Mouse (Mus musculus): ENCODE data around the gene Itga1. TPM values are rescaled to one million over a fixed set of nuclear protein-coding genes. Genes with fewer than 3 reads are reported as not detected.

Itga1 gene
- polyA plus RNA-seq, 1 experiment from 2014 or later, result 32.2 TPM

GRCm38 (mm10) chr13:115102754-115103153 is 990 bp upstream of the Itga1 start:
- no peak overlapping the region for H3K4me3 ChIP-seq (ENCODE audit: low read length)
- 0 out of 2 replicates have a peak overlapping the region, but pooled peaks have one; percentile 43 for H3K27ac ChIP-seq (ENCODE audit: low read length)
- peak overlapping the region; percentile 70 for H3K4me2 ChIP-seq (replicated peaks; ENCODE audit: low read depth, low read length)
- no peaks in the 10 kb centered on the region for H3K27me3 ChIP-seq (ENCODE audit: insufficient read depth, low read length)
- no peaks in the 10 kb centered on the region for H3K9me3 ChIP-seq (ENCODE audit: low read length)
- H3K4me1 ChIP-seq (ENCODE audit: insufficient read depth, low read length), result peaks cover 18% of the 10 kb centered on the region
- no peak for ATAC-seq (ENCODE audit: low FRiP score, low TSS enrichment)
- no peak overlapping the region; the same call in 1 of the 2 replicates for H3K9ac ChIP-seq (replicated peaks; ENCODE audit: low read length)
- WGBS, result 97% methylated on average over 2 of the region's 2 CpGs
- no peaks in the 10 kb centered on the region for H3K36me3 ChIP-seq (ENCODE audit: insufficient read depth, low read length)

- WGBS, result 28% methylated on average over 11 of the region's 11 CpGs
- H3K9me3 ChIP-seq (ENCODE audit: low read length), result no peaks in the 10 kb centered on the region
- H3K27me3 ChIP-seq (ENCODE audit: insufficient read depth, low read length), result no peaks in the 10 kb centered on the region
- peaks cover 23% of the 10 kb centered on the region for H3K4me1 ChIP-seq (ENCODE audit: insufficient read depth, low read length)
- H3K4me3 ChIP-seq (ENCODE audit: low read length), result peak overlapping the region; percentile 82
- H3K9ac ChIP-seq (replicated peaks; ENCODE audit: low read length), result peak overlapping the region; percentile 89
- no peaks in the 10 kb centered on the region for H3K36me3 ChIP-seq (ENCODE audit: insufficient read depth, low read length)
- H3K4me2 ChIP-seq (replicated peaks; ENCODE audit: low read depth, low read length), result peak overlapping the region; percentile 70
- no peak for ATAC-seq (ENCODE audit: low FRiP score, low TSS enrichment)
- peak overlapping the region; percentile 95 for H3K27ac ChIP-seq (ENCODE audit: low read length)
Measured at GRCm38 (mm10) chr13:115100381-115101177, 1.2 kb downstream of the Itga1 start.

GRCm38 (mm10) chr13:115099381-115099780 is 2.4 kb downstream of the Itga1 start:
- Histone ChIP-seq H3K4me3 (ENCODE audit: low read length) (peak overlapping the region; percentile 82), H3K36me3 (ENCODE audit: insufficient read depth, low read length) (no peaks in the 10 kb centered on the region), H3K9me3 (ENCODE audit: low read length) (no peaks in the 10 kb centered on the region), H3K4me1 (ENCODE audit: insufficient read depth, low read length) (peaks cover 27% of the 10 kb centered on the region), H3K9ac (replicated peaks; ENCODE audit: low read length) (no peak overlapping the region), H3K4me2 (replicated peaks; ENCODE audit: low read depth, low read length) (peak overlapping the region; percentile 70), H3K27me3 (ENCODE audit: insufficient read depth, low read length) (no peaks in the 10 kb centered on the region), H3K27ac (ENCODE audit: low read length) (no peak overlapping the region)
- 59% methylated on average over 9 of the region's 9 CpGs for WGBS
- ATAC-seq (ENCODE audit: low FRiP score, low TSS enrichment), result no peak

GRCm38 (mm10) chr13:115098227-115098626 is 3.5 kb downstream of the Itga1 start:
- peaks cover 27% of the 10 kb centered on the region for H3K4me1 ChIP-seq (ENCODE audit: insufficient read depth, low read length)
- H3K9me3 ChIP-seq (ENCODE audit: low read length), result no peaks in the 10 kb centered on the region
- H3K9ac ChIP-seq (replicated peaks; ENCODE audit: low read length), result no peak overlapping the region
- H3K4me3 ChIP-seq (ENCODE audit: low read length), result no peak overlapping the region
- no peaks in the 10 kb centered on the region for H3K36me3 ChIP-seq (ENCODE audit: insufficient read depth, low read length)
- H3K27ac ChIP-seq (ENCODE audit: low read length), result no peak overlapping the region
- ATAC-seq (ENCODE audit: low FRiP score, low TSS enrichment), result no peak
- 62% methylated on average over 3 of the region's 3 CpGs for WGBS
- 0 out of 2 replicates have a peak overlapping the region, but pooled peaks have one; percentile 20 for H3K4me2 ChIP-seq (replicated peaks; ENCODE audit: low read depth, low read length)
- no peaks in the 10 kb centered on the region for H3K27me3 ChIP-seq (ENCODE audit: insufficient read depth, low read length)

GRCm38 (mm10) chr13:115096965-115097364 is 4.8 kb downstream of the Itga1 start:
- H3K27me3 ChIP-seq (ENCODE audit: insufficient read depth, low read length), result no peaks in the 10 kb centered on the region
- 58% methylated on average over 5 of the region's 5 CpGs for WGBS

GRCm38 (mm10) chr13:115096216-115096615 is 5.5 kb downstream of the Itga1 start:
- WGBS, result 35% methylated on average over 2 of the region's 2 CpGs
- no peak for ATAC-seq (ENCODE audit: low FRiP score, low TSS enrichment)
- Histone ChIP-seq H3K4me2 (replicated peaks; ENCODE audit: low read depth, low read length) (no peak overlapping the region), H3K4me1 (ENCODE audit: insufficient read depth, low read length) (peaks cover 27% of the 10 kb centered on the region), H3K4me3 (ENCODE audit: low read length) (no peak overlapping the region), H3K36me3 (ENCODE audit: insufficient read depth, low read length) (no peaks in the 10 kb centered on the region), H3K27me3 (ENCODE audit: insufficient read depth, low read length) (no peaks in the 10 kb centered on the region), H3K27ac (ENCODE audit: low read length) (no peak overlapping the region), H3K9ac (replicated peaks; ENCODE audit: low read length) (no peak overlapping the region), H3K9me3 (ENCODE audit: low read length) (no peaks in the 10 kb centered on the region)

More at GRCm38 (mm10) chr13:115096965-115097364, 4.8 kb downstream of the Itga1 start:
- Histone ChIP-seq H3K36me3 (ENCODE audit: insufficient read depth, low read length) (no peaks in the 10 kb centered on the region), H3K4me3 (ENCODE audit: low read length) (no peak overlapping the region), H3K4me2 (replicated peaks; ENCODE audit: low read depth, low read length) (no peak overlapping the region), H3K9me3 (ENCODE audit: low read length) (no peaks in the 10 kb centered on the region), H3K9ac (replicated peaks; ENCODE audit: low read length) (no peak overlapping the region), H3K27ac (ENCODE audit: low read length) (no peak overlapping the region), H3K4me1 (ENCODE audit: insufficient read depth, low read length) (peaks cover 24% of the 10 kb centered on the region)
- ATAC-seq (ENCODE audit: low FRiP score, low TSS enrichment), result no peak

- ATAC-seq (ENCODE audit: low FRiP score, low TSS enrichment), result no peak
- no peak overlapping the region for H3K4me3 ChIP-seq (ENCODE audit: low read length)
- H3K9me3 ChIP-seq (ENCODE audit: low read length), result no peaks in the 10 kb centered on the region
- peaks cover 29% of the 10 kb centered on the region for H3K4me1 ChIP-seq (ENCODE audit: insufficient read depth, low read length)
- H3K27me3 ChIP-seq (ENCODE audit: insufficient read depth, low read length), result no peaks in the 10 kb centered on the region
- 88% methylated on average over 2 of the region's 2 CpGs for WGBS
- H3K9ac ChIP-seq (replicated peaks; ENCODE audit: low read length), result no peak overlapping the region
- H3K27ac ChIP-seq (ENCODE audit: low read length), result no peak overlapping the region
- H3K4me2 ChIP-seq (replicated peaks; ENCODE audit: low read depth, low read length), result no peak overlapping the region
- H3K36me3 ChIP-seq (ENCODE audit: insufficient read depth, low read length), result no peaks in the 10 kb centered on the region
Measured at GRCm38 (mm10) chr13:115095392-115095791, 6.4 kb downstream of the Itga1 start.

- H3K4me3 ChIP-seq (ENCODE audit: low read length), result no peak overlapping the region
- peak overlapping the region; percentile 98 for H3K27ac ChIP-seq (ENCODE audit: low read length)
- no peaks in the 10 kb centered on the region for H3K9me3 ChIP-seq (ENCODE audit: low read length)
- H3K4me1 ChIP-seq (ENCODE audit: insufficient read depth, low read length), result peaks cover 29% of the 10 kb centered on the region
- no peak overlapping the region for H3K9ac ChIP-seq (replicated peaks; ENCODE audit: low read length)
- H3K36me3 ChIP-seq (ENCODE audit: insufficient read depth, low read length), result peaks cover 11% of the 10 kb centered on the region
- no peak for ATAC-seq (ENCODE audit: low FRiP score, low TSS enrichment)
- H3K27me3 ChIP-seq (ENCODE audit: insufficient read depth, low read length), result no peaks in the 10 kb centered on the region
- WGBS, result 72% methylated on average over 3 of the region's 3 CpGs
- peak overlapping the region; percentile 90; the same call in 1 of the 2 replicates for H3K4me2 ChIP-seq (replicated peaks; ENCODE audit: low read depth, low read length)
Measured at GRCm38 (mm10) chr13:115091511-115091910, 10.3 kb downstream of the Itga1 start.

- Histone ChIP-seq H3K9ac (replicated peaks; ENCODE audit: low read length) (peak overlapping the region; percentile 88; the same call in 1 of the 2 replicates), H3K4me1 (ENCODE audit: insufficient read depth, low read length) (peaks cover 31% of the 10 kb centered on the region), H3K9me3 (ENCODE audit: low read length) (no peaks in the 10 kb centered on the region), H3K36me3 (ENCODE audit: insufficient read depth, low read length) (peaks cover 14% of the 10 kb centered on the region), H3K27ac (ENCODE audit: low read length) (peak overlapping the region; percentile 98), H3K4me2 (replicated peaks; ENCODE audit: low read depth, low read length) (peak overlapping the region; percentile 90), H3K27me3 (ENCODE audit: insufficient read depth, low read length) (no peaks in the 10 kb centered on the region), H3K4me3 (ENCODE audit: low read length) (peak overlapping the region; percentile 74)
- WGBS, result 42% methylated on average over 9 of the region's 9 CpGs
- ATAC-seq (ENCODE audit: low FRiP score, low TSS enrichment), result no peak
Measured at GRCm38 (mm10) chr13:115090977-115091445, 10.8 kb downstream of the Itga1 start.
